Mouse (Mus musculus) adrenal gland, postnatal 14 days (tissue): Measurements from ENCODE around the gene Ascl5. TPM values are rescaled to one million over a fixed set of nuclear protein-coding genes. Genes with fewer than 3 reads are reported as not detected.

Experiments used
- DNase-seq: peaks from one replicate; pipeline ENCODE4 v3.0.0; 2021; ENCODE audit warnings: mixed read lengths
- total RNA-seq: library from RNA; stranded (reverse); gene quantifications from 2 replicates; pipeline ENCODE4 v1.2.3, GENCODE M21; 2021

Ascl5 gene
- total RNA-seq, 1 experiment from 2014 or later, result not detected

DNA sequence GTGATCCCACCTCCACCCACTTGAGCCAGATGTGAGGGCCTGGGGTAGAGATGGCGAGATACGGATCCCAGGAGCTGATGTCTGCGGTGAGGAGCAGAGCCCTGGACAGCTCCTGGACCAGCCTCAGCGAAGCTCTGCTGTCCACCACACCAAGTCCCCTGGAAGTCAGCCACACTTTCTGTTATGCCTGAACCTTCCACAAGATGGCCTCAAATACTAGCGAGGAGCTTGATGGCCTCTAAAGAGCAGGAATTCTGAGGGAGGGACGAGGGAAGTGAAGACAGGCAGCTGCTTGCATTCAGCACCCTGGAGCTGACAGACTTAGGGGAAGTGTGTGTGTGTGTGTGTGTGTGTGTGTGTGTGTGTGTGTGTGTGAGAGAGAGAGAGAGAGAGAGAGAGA is 861 bp downstream of the Ascl5 start:
- DNase-seq, result peak; percentile 83

DNA sequence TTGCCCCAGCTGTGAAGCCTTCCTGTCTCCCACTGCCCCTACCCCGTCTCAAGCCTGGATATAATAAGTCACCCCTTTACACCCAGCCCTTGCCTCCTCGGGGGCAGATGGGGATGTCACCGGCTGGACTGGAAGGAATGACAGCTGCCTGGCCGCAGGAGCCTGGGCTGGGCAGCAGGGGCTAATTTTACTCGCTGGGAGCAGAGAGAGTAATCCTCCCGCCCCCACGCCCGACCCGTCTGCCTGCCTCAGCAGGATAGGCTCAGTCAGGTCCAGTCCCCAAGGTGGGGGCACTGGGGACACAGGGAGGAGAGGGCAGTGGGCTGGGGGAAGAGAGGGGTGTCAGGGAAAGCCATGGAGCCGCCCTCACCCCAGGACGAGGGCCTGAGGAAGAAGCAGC is 1.9 kb downstream of the Ascl5 start, which contains the start of gene Cacna1s:
Gene Cacna1s, plus strand, starts transcription at position 204 of the 400 bp plus-strand sequence.
- DNase-seq, result no peak

DNA sequence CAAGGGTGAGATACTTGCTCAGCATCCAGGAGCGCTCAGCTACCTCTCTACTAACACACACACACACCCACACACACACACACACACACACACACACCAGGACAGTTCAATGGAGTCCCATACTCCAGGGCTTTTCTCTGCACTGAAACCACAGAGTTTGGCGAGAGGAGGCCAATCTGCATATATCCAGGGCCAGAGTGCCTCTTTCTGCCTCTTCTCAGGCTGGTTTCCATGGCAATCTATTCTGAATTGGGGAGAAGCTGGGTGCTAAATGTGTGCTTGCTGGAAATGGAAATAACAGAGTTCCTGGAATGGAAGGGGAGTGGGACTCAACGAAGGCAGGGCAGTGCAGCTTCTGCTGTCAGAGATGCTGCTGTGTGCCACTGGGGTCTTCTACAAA is 5.2 kb downstream of the Ascl5 start:
- no peak for DNase-seq

DNA sequence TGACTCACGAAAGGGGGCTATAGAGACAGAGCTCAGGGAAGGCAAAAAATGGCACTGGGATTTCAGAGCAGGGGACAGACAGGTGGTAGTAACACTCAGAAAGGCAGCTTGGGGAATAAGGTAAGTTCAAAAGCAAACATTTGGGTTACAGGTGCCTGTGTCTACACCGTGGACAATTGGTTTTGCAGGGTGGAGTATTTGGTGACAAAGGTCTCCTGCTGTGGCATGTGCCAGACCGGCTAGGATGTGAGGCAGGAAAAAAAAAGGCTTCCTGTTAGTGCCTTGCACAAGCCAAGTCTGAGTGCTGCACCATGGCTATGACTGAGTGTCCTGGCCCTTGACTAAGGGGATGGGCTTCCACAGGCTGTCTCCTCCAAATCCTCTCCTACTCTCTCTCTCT is 8.0 kb downstream of the Ascl5 start:
- no peak for DNase-seq

DNA sequence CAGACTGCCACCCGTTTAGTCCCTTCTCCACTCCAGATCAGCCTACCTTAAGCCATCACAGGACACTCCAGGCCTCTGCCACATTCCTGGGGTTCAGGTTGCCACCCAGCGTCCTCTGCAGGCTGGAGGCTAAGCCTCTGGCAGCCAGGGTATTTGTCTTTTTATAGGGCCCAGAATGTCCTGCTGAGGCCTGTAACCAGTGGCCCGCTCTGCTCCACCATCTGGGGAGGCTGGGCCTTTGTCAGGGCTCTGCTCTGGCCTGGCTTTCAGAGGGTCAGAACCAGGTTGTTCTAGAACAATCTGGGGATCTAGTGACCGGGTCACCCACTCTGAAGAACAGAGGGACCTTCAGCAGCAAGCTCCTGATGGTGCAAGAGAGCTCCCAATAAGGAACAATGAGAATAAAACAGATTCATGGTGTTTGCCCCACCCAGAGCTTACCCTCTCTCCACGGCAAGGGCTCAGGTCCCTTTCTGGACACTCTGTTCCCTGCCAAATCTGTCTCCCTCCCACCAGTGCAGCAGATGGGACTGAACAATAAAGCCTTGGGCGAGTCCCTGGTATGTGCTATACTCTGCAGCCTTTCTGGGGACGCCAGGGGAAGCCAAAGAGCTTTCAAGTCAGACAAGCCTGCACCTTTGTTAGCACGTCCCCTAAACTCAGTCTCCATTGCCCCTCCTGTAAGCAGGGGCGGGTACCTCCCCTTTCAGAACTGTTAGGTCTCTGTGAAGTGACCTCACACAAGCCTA is 10.6 kb downstream of the Ascl5 start:
- peak; percentile 80 for DNase-seq

DNA sequence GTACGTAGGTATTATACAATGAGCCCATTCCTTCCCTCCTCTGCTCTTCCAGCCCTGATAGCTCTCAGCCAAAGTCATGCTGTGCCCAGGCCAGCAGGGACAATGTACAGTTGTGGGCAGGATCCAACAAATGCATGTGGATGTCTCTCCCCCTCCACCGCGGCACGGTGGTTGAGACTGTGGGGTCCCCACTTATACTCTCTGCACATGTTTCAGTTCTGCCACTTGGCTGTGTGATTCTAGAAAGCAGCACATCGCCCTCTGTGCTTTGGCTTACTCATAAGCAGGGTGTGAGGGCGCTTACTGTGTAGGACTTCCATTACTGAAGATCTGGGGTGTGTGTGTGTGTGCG is 11.2 kb downstream of the Ascl5 start:
- no peak for DNase-seq

DNA sequence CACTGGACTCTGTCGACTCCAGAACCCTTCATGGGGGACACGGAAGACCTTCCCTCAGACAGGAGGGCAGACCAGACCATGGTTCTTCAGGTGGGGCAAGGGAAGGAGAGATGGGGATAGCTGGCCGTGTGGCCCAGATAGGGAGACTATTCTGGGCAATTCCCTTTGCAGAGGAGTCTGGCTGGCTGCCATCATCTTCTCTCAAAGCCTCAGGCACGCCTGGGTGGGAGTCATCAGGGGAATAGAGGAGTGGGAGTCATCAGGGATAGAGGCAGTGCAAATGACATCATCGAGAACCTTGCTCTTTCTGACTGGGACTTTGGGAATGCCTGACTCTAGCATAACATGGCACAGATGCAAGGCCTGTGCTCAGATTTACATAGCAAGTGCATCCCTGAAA is 13.4 kb downstream of the Ascl5 start:
- DNase-seq, result no peak

DNA sequence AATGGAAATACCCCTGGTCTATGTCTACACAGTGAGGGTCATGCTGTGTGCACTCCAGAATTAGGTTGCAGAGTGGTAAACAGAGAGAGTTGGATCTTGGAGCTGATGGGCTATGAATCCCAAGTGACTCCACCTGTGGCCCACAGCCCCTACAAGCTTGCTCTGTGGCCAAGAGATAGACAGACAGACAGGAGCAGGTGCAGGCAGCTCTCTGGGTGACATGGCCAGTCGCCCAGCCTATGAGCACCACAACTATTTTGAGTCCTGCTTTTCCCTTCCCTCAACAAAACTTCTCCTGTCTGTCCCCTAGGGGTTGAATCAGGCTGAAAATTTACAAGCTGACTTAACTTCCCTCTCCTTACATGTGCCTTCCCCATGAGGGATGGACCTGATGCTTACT is 16.0 kb downstream of the Ascl5 start:
- DNase-seq, result no peak

DNA sequence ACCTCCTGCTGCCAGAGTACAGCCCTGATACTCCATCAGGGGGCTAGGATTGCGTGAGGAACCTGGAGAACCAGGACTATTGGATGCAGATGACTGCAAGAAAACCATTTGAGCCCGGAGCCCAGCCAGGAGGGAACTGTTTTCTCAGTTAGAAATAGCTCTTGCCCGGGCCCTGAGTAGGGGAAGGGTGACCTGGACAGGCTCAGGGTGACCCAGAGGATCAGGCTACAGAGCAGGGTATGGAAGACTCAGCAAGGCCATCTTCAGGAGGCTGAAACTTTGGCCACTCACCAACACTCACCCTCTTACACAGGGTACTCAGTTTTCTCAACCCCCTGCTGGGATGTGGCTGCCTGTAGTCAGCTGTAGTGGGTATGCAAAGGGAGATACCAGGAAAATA is 17.0 kb downstream of the Ascl5 start:
- no peak for DNase-seq

DNA sequence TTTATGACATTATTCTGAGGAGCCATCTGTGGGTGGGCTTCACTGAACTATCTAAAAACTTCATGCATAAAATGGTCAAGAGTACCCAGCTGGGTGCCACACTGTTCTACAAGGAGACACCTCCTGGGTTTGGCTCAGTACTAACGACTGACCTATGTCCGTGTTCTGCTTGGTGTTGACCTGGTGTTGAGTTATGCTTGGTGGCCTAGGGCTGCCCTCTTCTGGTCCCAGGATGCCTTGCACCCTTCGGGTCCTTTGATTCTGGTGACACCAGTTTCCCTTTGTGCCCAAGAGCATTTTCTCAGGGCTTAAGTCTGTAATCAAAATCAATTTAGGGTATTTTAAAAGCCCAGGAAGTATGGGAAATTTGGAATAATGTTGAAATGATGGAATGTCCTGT is 25.5 kb downstream of the Ascl5 start:
- DNase-seq, result peak; percentile 63

DNA sequence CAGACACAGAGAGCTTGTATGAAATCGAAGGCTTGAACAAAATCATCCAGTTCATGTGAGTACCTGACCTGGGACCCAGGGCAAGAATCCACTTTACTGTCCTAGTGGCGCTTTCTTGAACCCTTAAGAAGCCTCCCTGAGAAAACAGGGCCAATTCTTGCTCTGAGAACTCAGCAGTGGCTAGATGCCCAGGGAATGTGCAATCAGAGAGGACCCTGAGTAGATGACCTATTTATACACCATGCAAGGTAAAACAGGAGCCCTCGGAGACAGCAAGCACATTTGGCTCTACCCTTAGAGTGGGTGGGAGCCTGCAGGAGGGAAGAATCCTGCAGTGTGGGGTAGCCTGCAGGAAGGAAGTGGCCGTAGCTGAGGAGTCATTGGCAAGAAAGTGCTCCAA is 27.1 kb downstream of the Ascl5 start:
- no peak for DNase-seq

DNA sequence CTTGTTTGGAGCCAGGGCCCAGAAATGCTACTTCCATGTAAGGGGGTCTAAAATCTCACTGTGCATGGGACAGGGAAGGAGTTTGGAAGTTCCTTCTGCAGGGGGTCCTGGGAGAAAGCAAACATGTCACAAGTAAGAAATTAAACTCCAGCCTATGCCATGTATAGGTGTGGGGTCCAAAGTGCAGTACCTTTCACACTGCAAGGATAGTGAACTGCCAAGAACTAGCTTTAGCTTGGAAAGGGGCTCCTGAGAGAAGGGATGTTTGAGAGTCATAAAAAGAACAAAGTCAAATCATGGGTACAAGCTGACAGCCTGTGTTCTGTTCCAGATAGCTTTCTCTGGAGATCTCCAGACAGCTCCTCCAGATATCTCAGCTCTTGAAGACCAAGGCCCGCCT is 30.6 kb downstream of the Ascl5 start:
- no peak for DNase-seq

DNA sequence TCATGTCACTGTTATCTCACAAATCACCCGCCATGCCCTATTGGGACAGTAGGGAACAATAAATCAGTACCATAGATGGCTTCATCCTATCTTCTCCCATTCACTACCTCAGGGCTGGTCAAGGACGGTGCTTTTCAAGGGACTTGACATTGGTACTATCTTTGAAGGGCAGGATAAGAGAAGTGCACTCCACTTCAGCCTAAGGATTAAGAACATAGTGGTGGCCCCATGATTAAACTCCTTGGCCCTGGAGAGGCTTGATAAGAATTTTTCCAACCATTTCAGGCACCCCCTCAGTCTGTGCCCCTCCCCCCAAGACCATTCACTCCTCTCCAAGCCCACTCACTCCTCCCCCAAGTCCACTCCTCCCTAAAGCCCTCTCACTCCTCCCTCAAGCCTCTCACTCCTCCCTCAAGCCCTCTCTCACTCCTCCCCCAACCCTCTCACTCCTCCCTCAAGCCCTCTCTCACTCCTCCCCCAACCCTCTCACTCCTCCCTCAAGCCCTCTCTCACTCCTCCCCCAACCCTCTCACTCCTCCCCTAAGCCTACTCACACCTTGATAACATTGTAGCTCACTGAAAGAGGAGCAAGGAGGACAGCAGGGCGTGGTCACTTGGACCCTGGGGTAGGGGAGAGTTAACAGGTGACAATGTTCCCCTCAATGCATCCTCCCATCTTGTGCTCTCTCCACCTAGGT is 35.5 kb downstream of the Ascl5 start:
- DNase-seq, result no peak

DNA sequence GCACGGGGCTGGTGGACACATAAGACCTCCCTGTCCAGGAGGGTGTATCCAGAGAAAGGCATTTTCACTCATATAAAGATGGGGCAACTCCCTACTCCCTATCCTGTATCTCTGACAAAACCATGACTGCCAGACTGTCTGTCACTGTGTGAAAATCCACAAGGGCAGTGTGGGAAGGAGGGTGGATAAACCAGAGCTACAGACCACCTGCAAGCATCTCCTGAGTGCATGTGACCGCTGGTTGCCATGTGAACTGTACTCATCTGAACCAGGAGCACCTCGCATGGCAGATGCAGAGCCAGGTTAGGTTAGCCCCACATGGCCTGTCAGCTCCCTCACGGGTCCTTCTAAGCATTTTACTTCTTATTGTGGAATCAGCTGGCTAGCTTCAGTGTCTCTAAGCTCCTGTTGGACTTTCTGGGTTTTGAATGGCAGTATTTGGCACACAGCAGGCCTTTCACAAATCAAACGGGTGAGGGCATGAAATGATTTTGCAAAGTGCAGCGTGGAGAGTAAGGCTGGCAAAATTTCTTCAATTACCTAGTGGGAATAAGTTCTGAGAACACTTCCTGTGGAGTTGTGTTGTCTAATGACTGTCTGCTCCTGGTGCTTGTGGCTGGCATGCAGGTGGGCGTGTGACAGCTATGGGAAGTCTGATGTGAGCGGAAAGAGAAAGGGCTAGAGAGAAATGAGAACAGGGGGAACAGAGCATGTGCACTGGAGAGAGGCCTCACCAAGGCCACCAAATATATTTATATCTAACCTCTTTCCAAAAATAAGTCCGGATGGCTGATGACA is 39.0 kb downstream of the Ascl5 start:
- no peak for DNase-seq

DNA sequence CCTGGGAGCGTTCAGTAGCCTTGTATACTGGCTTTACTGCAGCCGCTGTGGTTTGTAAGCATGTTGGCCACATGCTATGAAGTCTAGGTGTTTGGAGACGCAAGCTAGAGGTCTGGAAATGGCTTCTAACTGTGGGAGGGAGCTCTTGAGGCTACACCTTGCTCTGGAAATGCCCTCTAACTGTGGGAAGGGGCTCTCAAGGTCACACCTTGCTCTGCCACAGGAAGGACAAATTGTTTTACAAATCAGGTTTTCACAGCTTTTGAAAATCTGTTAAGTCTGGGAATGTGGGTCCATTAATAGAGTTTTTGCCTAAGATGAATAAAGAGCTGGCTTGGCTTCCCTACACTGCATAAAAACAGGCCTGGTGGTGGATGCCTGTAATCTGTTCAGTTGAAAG is 43.1 kb downstream of the Ascl5 start:
- no peak for DNase-seq

DNA sequence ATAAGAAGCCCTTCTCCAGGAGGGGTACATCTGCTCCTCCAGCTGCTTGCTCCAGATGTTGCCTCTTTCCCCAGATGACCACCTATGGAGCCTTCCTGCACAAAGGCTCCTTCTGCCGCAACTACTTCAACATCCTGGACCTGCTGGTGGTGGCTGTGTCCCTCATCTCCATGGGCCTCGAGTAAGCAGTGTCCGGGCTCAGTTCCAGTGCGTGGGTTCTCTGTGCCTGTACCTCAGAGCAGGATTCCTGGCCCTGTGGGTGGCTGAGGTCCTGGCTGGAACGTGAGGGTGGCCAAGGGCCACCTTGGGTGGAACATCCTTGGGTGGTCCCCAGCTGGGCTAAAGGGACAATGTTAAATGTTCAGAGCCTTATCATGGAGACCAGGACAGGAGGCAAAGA is 44.2 kb downstream of the Ascl5 start:
- DNase-seq, result no peak

Other genes with a start within 250 kb of the Ascl5 start
- gene Lad1, start 232.2 kb upstream of the Ascl5 start, total RNA-seq, result 0.45 TPM in 1 of 2 replicates, not detected in the other
- 1.3 and 2.6 TPM in 2 replicates for gene Tnnt2, start 214.4 kb upstream of the Ascl5 start, total RNA-seq
- not detected in 2 replicates for gene Pkp1, start 131.6 kb upstream of the Ascl5 start, total RNA-seq
- gene Igfn1, start 44.5 kb upstream of the Ascl5 start, total RNA-seq, result 0.08 TPM in 1 of 2 replicates, not detected in the other
- 33.9 and 35.7 TPM in 2 replicates for gene Tmem9, start 42.7 kb upstream of the Ascl5 start, total RNA-seq
- gene Cacna1s, start 1.9 kb downstream of the Ascl5 start, total RNA-seq, result 0.26 and 0.30 TPM in 2 replicates
- 2.7 and 12.5 TPM in 2 replicates for gene Kif21b, start 80.6 kb downstream of the Ascl5 start, total RNA-seq
- not detected in 2 replicates for gene Mroh3, start 162.0 kb downstream of the Ascl5 start, total RNA-seq
- gene Inava, start 183.5 kb downstream of the Ascl5 start, total RNA-seq, result not detected in 2 replicates
- 0.34 TPM in 1 of 2 replicates, not detected in the other for gene Gpr25, start 210.1 kb downstream of the Ascl5 start, total RNA-seq